Mouse (Mus musculus) forebrain, embryonic 12.5 days (tissue): ENCODE measurements around the gene Ang2. TPM values are rescaled to one million over a fixed set of nuclear protein-coding genes. Genes with fewer than 3 reads are reported as not detected.

Source experiments
- ATAC-seq: fragments of 200-750 bp; cut with Nextera tagmentation; 2 replicates; pipeline ENCODE4 v1.8.0; 2017; ENCODE audit warnings: moderate TSS enrichment; ENCODE audit not compliant: low FRiP score
- H3K27ac ChIP-seq: fragments of 300-500 bp; sonication (generic); 2 replicates; pipeline ENCODE4 v1.5.1; 2016; ENCODE audit warnings: mild to moderate bottlenecking
- H3K27me3 ChIP-seq: fragments of 300-500 bp; sonication (generic); 2 replicates; pipeline ENCODE4 v1.6.1; 2016; ENCODE audit warnings: mild to moderate bottlenecking
- H3K36me3 ChIP-seq: fragments of 300-500 bp; sonication (generic); replicated peaks from 2 replicates; pipeline ENCODE4 v1.6.1; 2016; ENCODE audit warnings: mild to moderate bottlenecking
- H3K4me1 ChIP-seq: fragments of 300-500 bp; sonication (generic); 2 replicates; pipeline ENCODE4 v1.6.1; 2016
- H3K4me2 ChIP-seq: fragments of 300-500 bp; sonication (generic); 2 replicates; pipeline ENCODE4 v1.6.1; 2016; ENCODE audit warnings: mild to moderate bottlenecking, moderate library complexity
- H3K4me3 ChIP-seq: fragments of 300-500 bp; sonication (generic); replicated peaks from 2 replicates; pipeline ENCODE4 v1.5.1; 2016; ENCODE audit warnings: mild to moderate bottlenecking
- H3K9ac ChIP-seq: fragments of 300-500 bp; sonication (generic); 2 replicates; pipeline ENCODE4 v1.6.1; 2016; ENCODE audit warnings: mild to moderate bottlenecking
- H3K9me3 ChIP-seq: fragments of 300-500 bp; sonication (generic); 2 replicates; pipeline ENCODE4 v1.6.1; 2016
- WGBS: fragments of 180-500 bp; shearing (Covaris S2); methylation state at CpG from one replicate; pipeline ENCODE4 v1.1.7; 2016; 5-methylcytosine and 5-hydroxymethylcytosine counted together
- polyA plus RNA-seq: library from polyadenylated mRNA; unstranded; fragments of >200 nt; fragmentation: Nextera tagmentation; extraction: Ambion mirVana; gene quantifications from 2 replicates; pipeline ENCODE4 v1.2.1, GENCODE M21; 2016

Ang2 gene
- polyA plus RNA-seq, 1 experiment from 2014 or later = not detected

DNA sequence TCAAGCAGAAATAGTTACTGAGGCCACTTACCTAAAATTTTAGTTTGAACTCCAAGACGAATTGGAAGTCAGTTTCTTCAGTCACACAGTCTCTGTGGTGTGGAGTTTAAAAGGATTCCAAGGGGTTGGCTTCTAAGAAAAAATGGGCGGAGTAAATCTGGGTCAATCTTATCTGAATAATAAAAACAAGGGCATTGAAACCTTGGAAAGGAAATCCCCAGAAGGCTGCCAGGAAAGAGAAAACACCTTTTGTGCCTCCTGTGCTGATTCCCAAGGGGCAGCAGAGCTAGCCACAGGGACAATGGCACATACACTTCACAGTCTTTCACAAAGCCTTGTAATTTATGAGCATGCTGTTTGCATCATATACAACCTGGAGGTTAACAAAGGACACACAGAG, 52.3 kb downstream of the Ang2 start, which contains the start of gene Rnase1:
Gene Rnase1 (minus strand): TSS at position 101 of the 400 bp plus-strand sequence.
- H3K27ac ChIP-seq = no peak within 1 kb of the TSS
- WGBS = 35% methylated on average over 2 of the region's 2 CpGs
- ATAC-seq = no peak
- no peaks in the 10 kb centered on the region for H3K27me3 ChIP-seq
- no peaks in the 10 kb centered on the region for H3K9me3 ChIP-seq
- H3K4me1 ChIP-seq = peaks cover 3% of the 10 kb centered on the region; the same call in 1 of the 2 replicates
- no peaks in the 10 kb centered on the region for H3K36me3 ChIP-seq
- no peak within 1 kb of the TSS for H3K9ac ChIP-seq
- H3K4me2 ChIP-seq = no peak within 1 kb of the TSS
- no peak within 1 kb of the TSS for H3K4me3 ChIP-seq

DNA sequence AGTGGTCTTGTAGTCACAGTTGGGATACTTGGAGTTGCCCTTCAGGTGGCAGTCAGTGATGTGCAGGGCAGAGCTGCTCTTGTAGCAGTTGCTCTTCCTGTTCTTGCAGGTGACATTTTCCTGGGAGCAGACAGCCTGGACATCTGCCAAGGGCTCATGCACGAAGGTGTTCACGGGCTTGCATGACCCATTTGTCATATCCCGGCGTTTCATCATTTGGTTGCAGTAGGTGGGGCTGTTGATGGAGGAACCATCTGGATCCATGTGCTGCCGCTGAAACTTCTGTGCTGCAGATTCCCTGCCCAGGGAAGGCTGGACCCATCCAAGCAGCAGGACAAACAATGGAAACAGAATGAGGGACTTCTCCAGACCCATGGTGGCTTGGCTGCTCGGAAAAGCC, 53.4 kb downstream of the Ang2 start:
- H3K4me1 ChIP-seq = peaks cover 3% of the 10 kb centered on the region; the same call in 1 of the 2 replicates
- no peaks in the 10 kb centered on the region for H3K27me3 ChIP-seq
- H3K4me3 ChIP-seq = no peak overlapping the region
- no peaks in the 10 kb centered on the region for H3K36me3 ChIP-seq
- no peak overlapping the region for H3K27ac ChIP-seq
- H3K4me2 ChIP-seq = no peak overlapping the region
- no peaks in the 10 kb centered on the region for H3K9me3 ChIP-seq
- WGBS = 94% methylated on average over 6 of the region's 6 CpGs
- no peak for ATAC-seq
- no peak overlapping the region for H3K9ac ChIP-seq

Other genes starting within 250 kb of the Ang2 start
- gene Pnp2, start 243.2 kb downstream of the Ang2 start, polyA plus RNA-seq = 0.42 and 0.60 TPM in 2 replicates
- gene Rnase10, start 191.4 kb downstream of the Ang2 start, polyA plus RNA-seq = not detected in 2 replicates
- gene Rnase9, start 157.3 kb downstream of the Ang2 start, polyA plus RNA-seq = not detected in 2 replicates
- not detected in 2 replicates for gene Rnase11, start 149.0 kb downstream of the Ang2 start, polyA plus RNA-seq
- gene Rnase12, start 141.5 kb downstream of the Ang2 start, polyA plus RNA-seq = not detected in 2 replicates
- gene Olfr750, start 124.7 kb downstream of the Ang2 start, polyA plus RNA-seq = not detected in 2 replicates
- 8.3 and 9.1 TPM in 2 replicates for gene Rnase4, start 108.1 kb downstream of the Ang2 start, polyA plus RNA-seq
- 1.6 and 1.7 TPM in 2 replicates for gene Ang, start 108.0 kb downstream of the Ang2 start, polyA plus RNA-seq
- gene Eddm3b, start 84.7 kb downstream of the Ang2 start, polyA plus RNA-seq = not detected in 2 replicates
- 0.18 and 0.19 TPM in 2 replicates for gene Rnase6, start 75.2 kb downstream of the Ang2 start, polyA plus RNA-seq
- gene Rnase1, start 52.4 kb downstream of the Ang2 start, polyA plus RNA-seq = not detected in 2 replicates
- not detected in 2 replicates for gene Rnase2b, start 36.9 kb downstream of the Ang2 start, polyA plus RNA-seq
- gene Ear14, start 4.2 kb upstream of the Ang2 start, polyA plus RNA-seq = not detected in 2 replicates
- gene Rnase2a, start 57.0 kb upstream of the Ang2 start, polyA plus RNA-seq = not detected in 2 replicates
- gene Gm7247, start 162.6 kb upstream of the Ang2 start, polyA plus RNA-seq = not detected in 2 replicates
- not detected in 2 replicates for gene Vmn2r88, start 211.7 kb upstream of the Ang2 start, polyA plus RNA-seq